ENCODE assay signal across 8 mouse cellular contexts in the genomic region with DNA sequence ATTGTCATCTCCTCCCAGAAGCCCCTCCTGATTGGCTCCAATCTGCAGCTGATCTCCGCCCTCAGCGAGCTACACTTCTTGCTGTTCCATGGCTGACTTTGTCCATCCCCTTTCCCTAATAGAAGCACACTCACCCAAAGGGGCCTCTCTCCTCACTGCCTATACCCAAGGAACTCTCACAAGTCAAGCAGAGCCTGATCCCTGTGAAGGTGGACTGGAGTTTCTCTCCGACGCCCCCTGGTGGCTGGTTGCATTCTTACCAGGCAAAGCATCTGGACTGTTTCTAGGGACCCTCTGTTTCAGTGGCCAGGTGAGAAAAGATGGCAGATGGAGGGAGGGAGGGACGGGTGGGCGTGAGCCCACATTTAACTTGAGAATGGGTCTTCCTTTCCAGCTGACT. TPM values are rescaled to one million over a fixed set of nuclear protein-coding genes. Genes with fewer than 3 reads are reported as not detected.
DNase-seq lines count a peak whose midpoint lies in the region; ATAC-seq and TF ChIP-seq lines count a peak whose summit lies in the region.

No protein-coding gene starts in this region.

- no peaks in the 10 kb centered on the region for H3K36me3 ChIP-seq in forebrain, embryonic 16.5 days (ENCODE audit: control insufficient read depth, insufficient read depth)
- peaks cover 7% of the 10 kb centered on the region; the same call in 1 of the 2 replicates for H3K36me3 ChIP-seq in intestine, postnatal 0 days (ENCODE audit: control insufficient read depth, insufficient read depth)
- no peaks in the 10 kb centered on the region; the same call in 1 of the 2 replicates for H3K36me3 ChIP-seq in liver, embryonic 11.5 days (ENCODE audit: control insufficient read depth, insufficient read depth, low read length)

- TF ChIP-seq CTCF in intestine, postnatal 0 days (IDR thresholded peaks at IDR 0.05; ENCODE audit: low read depth) = peak; percentile 86

- ATAC-seq in forebrain, embryonic 16.5 days = peak; percentile 62
- no peak for ATAC-seq in intestine, postnatal 0 days
- peak; percentile 53; the same call in 1 of the 2 replicates for ATAC-seq in liver, embryonic 11.5 days (replicated peaks; ENCODE audit: low FRiP score)

- no peak overlapping the region for H3K4me2 ChIP-seq in forebrain, embryonic 16.5 days (ENCODE audit: low read length)
- H3K4me2 ChIP-seq in intestine, postnatal 0 days (replicated peaks; ENCODE audit: low read depth) = no peak overlapping the region
- H3K4me2 ChIP-seq in liver, embryonic 11.5 days = no peak overlapping the region

- no peak overlapping the region for H3K9ac ChIP-seq in forebrain, embryonic 16.5 days (replicated peaks; ENCODE audit: low read depth, low read length)
- no peak overlapping the region for H3K9ac ChIP-seq in intestine, postnatal 0 days (ENCODE audit: low read depth, low read length)
- no peak overlapping the region for H3K9ac ChIP-seq in liver, embryonic 11.5 days (ENCODE audit: low read depth, low read length)

- H3K4me1 ChIP-seq in forebrain, embryonic 16.5 days (replicated peaks; ENCODE audit: control insufficient read depth, insufficient read depth, low read length) = peaks cover 6% of the 10 kb centered on the region; the same call in 1 of the 2 replicates
- no peaks in the 10 kb centered on the region for H3K4me1 ChIP-seq in intestine, postnatal 0 days (replicated peaks; ENCODE audit: control insufficient read depth, insufficient read depth, low read length)
- peaks cover 7% of the 10 kb centered on the region for H3K4me1 ChIP-seq in liver, embryonic 11.5 days (replicated peaks; ENCODE audit: control insufficient read depth, insufficient read depth, low read length)

- 16% methylated on average over 6 of the region's 6 CpGs for WGBS in forebrain, embryonic 16.5 days
- 37% methylated on average over 6 of the region's 6 CpGs for WGBS in intestine, postnatal 0 days
- whole genome bisulfite sequencing in liver, embryonic 11.5 days = 25% methylated on average over 6 of the region's 6 CpGs

- H3K27me3 ChIP-seq in forebrain, embryonic 16.5 days (replicated peaks; ENCODE audit: control insufficient read depth, insufficient read depth, low read length) = no peaks in the 10 kb centered on the region
- H3K27me3 ChIP-seq in intestine, postnatal 0 days (replicated peaks; ENCODE audit: control insufficient read depth, insufficient read depth, low read length) = no peaks in the 10 kb centered on the region
- H3K27me3 ChIP-seq in liver, embryonic 11.5 days (replicated peaks; ENCODE audit: control insufficient read depth, insufficient read depth, low read length) = no peaks in the 10 kb centered on the region

- H3K9me3 ChIP-seq in forebrain, embryonic 16.5 days (ENCODE audit: control insufficient read depth, low read length) = no peaks in the 10 kb centered on the region
- H3K9me3 ChIP-seq in intestine, postnatal 0 days (ENCODE audit: control insufficient read depth) = no peaks in the 10 kb centered on the region
- H3K9me3 ChIP-seq in liver, embryonic 11.5 days (ENCODE audit: control insufficient read depth, low read length) = no peaks in the 10 kb centered on the region

- no peak overlapping the region for H3K27ac ChIP-seq in forebrain, embryonic 16.5 days (ENCODE audit: low read length)
- H3K27ac ChIP-seq in intestine, postnatal 0 days (ENCODE audit: low read depth, low read length) = no peak overlapping the region
- no peak overlapping the region for H3K27ac ChIP-seq in liver, embryonic 11.5 days (ENCODE audit: low read depth, low read length)

- DNase-seq in kidney, adult 18-20 months = peak; percentile 68
- DNase-seq in kidney, adult 11 months = no peak
- DNase-seq in cerebellum, adult 18-20 months = peak; percentile 66 to 82
- peak; percentile 74 for DNase-seq in liver, embryonic 11.5 days (ENCODE audit: low spot score)
- peak; percentile 88 for DNase-seq in neural tube, embryonic 10.5 days (ENCODE audit: extremely low spot score, low spot score)
- peak; percentile 90 for DNase-seq in testis, postnatal 10 days (ENCODE audit: low spot score)

- no peak overlapping the region for H3K4me3 ChIP-seq in forebrain, embryonic 16.5 days (replicated peaks; ENCODE audit: low read length)
- H3K4me3 ChIP-seq in intestine, postnatal 0 days (ENCODE audit: low read depth, low read length) = no peak overlapping the region
- H3K4me3 ChIP-seq in liver, embryonic 11.5 days (ENCODE audit: low read depth, low read length) = no peak overlapping the region

RNA-seq across cellular contexts. Expression of a gene that starts 14.9 kb away (rescaled TPM):
- 19.4 and 20.4 TPM in 2 replicates for polyA plus RNA-seq in forebrain, embryonic 16.5 days (2015; fragmentation: Nextera tagmentation; extraction: Ambion mirVana)
- polyA plus RNA-seq in intestine, postnatal 0 days (2015; fragmentation: Nextera tagmentation; extraction: Ambion mirVana) = 9.4 and 9.9 TPM in 2 replicates
- polyA plus RNA-seq in liver, embryonic 11.5 days (2014; fragmentation: Nextera tagmentation; extraction: Ambion mirVana) = 21.5 and 23.1 TPM in 2 replicates

RNA-seq across cellular contexts. Expression of a gene that starts 18.7 kb away (rescaled TPM):
- 23.1 and 24.2 TPM in 2 replicates for polyA plus RNA-seq in forebrain, embryonic 16.5 days (2015; fragmentation: Nextera tagmentation; extraction: Ambion mirVana)
- 12.7 and 14.3 TPM in 2 replicates for polyA plus RNA-seq in intestine, postnatal 0 days (2015; fragmentation: Nextera tagmentation; extraction: Ambion mirVana)
- polyA plus RNA-seq in liver, embryonic 11.5 days (2014; fragmentation: Nextera tagmentation; extraction: Ambion mirVana) = 20.4 and 22.9 TPM in 2 replicates
